Mouse (Mus musculus): ENCODE measurements around the gene Ankrd34c.

GRCm38 (mm10) chr9:89758569-89758968, 20.3 kb upstream of the Ankrd34c start:
- TF ChIP-seq CTCF (IDR thresholded peaks at IDR 0.05; ENCODE audit: borderline replicate concordance, insufficient read depth, low read length) (no peak), POLR2A (IDR thresholded peaks at IDR 0.05; ENCODE audit: low read depth, low read length) (no peak)
